Comparison of ENCODE assay signal across 7 mouse cellular contexts in genomic region chr5:51553671-51554070, GRCm38 (mm10). TPM values are rescaled to one million over a fixed set of nuclear protein-coding genes. Genes with fewer than 3 reads are reported as not detected.
A peak's percentile ranks its signal among the peaks of the same experiment; 100 is the strongest.
DNase-seq lines count a peak whose midpoint lies in the region; ATAC-seq and TF ChIP-seq lines count a peak whose summit lies in the region.

No protein-coding gene starts in this region.

- H3K27me3 ChIP-seq in Patski, result no peaks in the 10 kb centered on the region
- H3K27me3 ChIP-seq in embryonic facial prominence, embryonic 12.5 days, result no peaks in the 10 kb centered on the region
- H3K27me3 ChIP-seq in heart, embryonic 11.5 days (ENCODE audit: control insufficient read depth, insufficient read depth, low read length), result no peaks in the 10 kb centered on the region
- no peaks in the 10 kb centered on the region for H3K27me3 ChIP-seq in neural tube, embryonic 14.5 days (ENCODE audit: control insufficient read depth, insufficient read depth, low read length)

- peak overlapping the region; percentile 63 for H3K4me2 ChIP-seq in embryonic facial prominence, embryonic 12.5 days (replicated peaks)
- H3K4me2 ChIP-seq in heart, embryonic 11.5 days, result peak overlapping the region; percentile 69
- H3K4me2 ChIP-seq in neural tube, embryonic 14.5 days (ENCODE audit: low read depth, low read length), result peak overlapping the region; percentile 69

- CTCF ChIA-PET in Patski (lab: Charles Lee), result interaction anchor here (0.9 to 2.1 kb wide), 8 partner anchors 8 to 513 kb away, joined by 3 to 8 read pairs (median 4); no protein-coding TSS in a partner anchor

- peaks cover 10% of the 10 kb centered on the region for H3K4me1 ChIP-seq in embryonic facial prominence, embryonic 12.5 days
- H3K4me1 ChIP-seq in heart, embryonic 11.5 days (ENCODE audit: control insufficient read depth, insufficient read depth, low read length), result peaks cover 8% of the 10 kb centered on the region; the same call in 1 of the 2 replicates
- H3K4me1 ChIP-seq in neural tube, embryonic 14.5 days (ENCODE audit: control insufficient read depth, insufficient read depth, low read length), result peaks cover 10% of the 10 kb centered on the region

- 5% methylated on average over 5 of the region's 5 CpGs for WGBS in embryonic facial prominence, embryonic 12.5 days
- 5% methylated on average over 5 of the region's 5 CpGs for WGBS in heart, embryonic 11.5 days (ENCODE audit: insufficient replicate concordance)
- WGBS in neural tube, embryonic 14.5 days, result 4% methylated on average over 5 of the region's 5 CpGs

- no peaks in the 10 kb centered on the region for H3K36me3 ChIP-seq in embryonic facial prominence, embryonic 12.5 days
- H3K36me3 ChIP-seq in heart, embryonic 11.5 days (ENCODE audit: control insufficient read depth, insufficient read depth, low read length), result no peaks in the 10 kb centered on the region
- H3K36me3 ChIP-seq in neural tube, embryonic 14.5 days (ENCODE audit: control insufficient read depth, insufficient read depth, low read length), result no peaks in the 10 kb centered on the region

- no peak overlapping the region; the same call in 1 of the 2 replicates for H3K27ac ChIP-seq in embryonic facial prominence, embryonic 12.5 days
- H3K27ac ChIP-seq in heart, embryonic 11.5 days (ENCODE audit: low read depth, low read length), result peak overlapping the region; percentile 94
- no peak overlapping the region for H3K27ac ChIP-seq in neural tube, embryonic 14.5 days (ENCODE audit: low read depth, low read length)

- no peak for TF ChIP-seq CTCF in Patski (IDR thresholded peaks at IDR 0.05)

- H3K9me3 ChIP-seq in embryonic facial prominence, embryonic 12.5 days, result no peaks in the 10 kb centered on the region
- H3K9me3 ChIP-seq in heart, embryonic 11.5 days (replicated peaks; ENCODE audit: control insufficient read depth, low read length), result no peaks in the 10 kb centered on the region
- H3K9me3 ChIP-seq in neural tube, embryonic 14.5 days (ENCODE audit: control insufficient read depth, low read length), result no peaks in the 10 kb centered on the region

- peak; percentile 67 for ATAC-seq in Patski
- peak; percentile 88 for ATAC-seq in embryonic facial prominence, embryonic 12.5 days (ENCODE audit: insufficient number of reproducible peaks, insufficient read depth, low FRiP score, low TSS enrichment)
- peak; percentile 86 for ATAC-seq in heart, embryonic 11.5 days (replicated peaks; ENCODE audit: insufficient number of reproducible peaks, low FRiP score, low TSS enrichment)
- ATAC-seq in neural tube, embryonic 14.5 days (ENCODE audit: low read depth), result peak; percentile 76

- H3K4me3 ChIP-seq in embryonic facial prominence, embryonic 12.5 days, result peak overlapping the region; percentile 49
- peak overlapping the region; percentile 65 for H3K4me3 ChIP-seq in heart, embryonic 11.5 days (ENCODE audit: low read depth, low read length)
- peak overlapping the region; percentile 34; the same call in 1 of the 2 replicates for H3K4me3 ChIP-seq in neural tube, embryonic 14.5 days (ENCODE audit: low read depth, low read length)

- H3K9ac ChIP-seq in embryonic facial prominence, embryonic 12.5 days, result no peak overlapping the region
- H3K9ac ChIP-seq in heart, embryonic 11.5 days (ENCODE audit: low read depth, low read length), result peak overlapping the region; percentile 82
- H3K9ac ChIP-seq in neural tube, embryonic 14.5 days (replicated peaks; ENCODE audit: low read depth, low read length), result no peak overlapping the region

- in situ Hi-C loops in Patski (cut with MboI; ENCODE audit: low pct_unique_long_range_greater_than_20kb), result loop anchor here (5.0 kb wide), 2 partner anchors 509 to 516 kb away; no protein-coding TSS in a partner anchor

- peak; percentile 44 to 52 for DNase-seq in B cell, adult 2 months
- DNase-seq in Patski (ENCODE audit: low read depth, low spot score), result no peak
- peak; percentile 91 for DNase-seq in kidney, adult 9 months
- peak; percentile 47 to 67 for DNase-seq in lung, adult 18-20 months

- POLR2A ChIA-PET in Patski (lab: Charles Lee), result interaction anchor here (0.5 to 3.3 kb wide), 9 partner anchors 10 to 1076 kb away, joined by 3 to 16 read pairs (median 4); no protein-coding TSS in a partner anchor

RNA-seq across cellular contexts. Expression of gene Ppargc1a, which starts 13.9 kb away (rescaled TPM):
- polyA plus RNA-seq in Patski (2021), result 97.9 TPM
- polyA plus RNA-seq in embryonic facial prominence, embryonic 12.5 days (2016; fragmentation: Nextera tagmentation; extraction: Ambion mirVana), result 3.3 and 4.2 TPM in 2 replicates
- polyA plus RNA-seq in heart, embryonic 11.5 days (2014; fragmentation: Nextera tagmentation; extraction: Ambion mirVana), result 40.1 and 44.6 TPM in 2 replicates
- 23.3 and 23.8 TPM in 2 replicates for polyA plus RNA-seq in neural tube, embryonic 14.5 days (2014; fragmentation: Nextera tagmentation; extraction: Ambion mirVana)
